ENCODE assay signal across 27 mouse cellular contexts in genomic region chr14:28051646-28052045, GRCm38 (mm10).
DNase-seq lines count a peak whose midpoint lies in the region; ATAC-seq and TF ChIP-seq lines count a peak whose summit lies in the region.
"Had no signal": no experiment of that assay in that cellular context is flagged by ENCODE, and none has a peak within 500 bp of the region (broad histone marks: within the 10 kb centered on the region; RNA-seq: fewer than 3 reads in every experiment).

No protein-coding gene starts in this region.

- no peak overlapping the region for H3K27ac ChIP-seq in kidney, adult 2 months (ENCODE audit: insufficient read depth, low read depth, low read length)
- H3K27ac ChIP-seq in kidney, embryonic 15.5 days, result no peak overlapping the region
- no peak overlapping the region for H3K27ac ChIP-seq in liver, adult 2 months (replicated peaks; ENCODE audit: insufficient read depth, low read depth, low read length)
- H3K27ac ChIP-seq: embryonic facial prominence, embryonic 10.5 days; embryonic facial prominence, embryonic 13.5 days; forebrain, embryonic 12.5 days; forebrain, embryonic 15.5 days; heart, embryonic 15.5 days; hindbrain, embryonic 10.5 days; hindbrain, embryonic 13.5 days had no signal

- no peaks in the 10 kb centered on the region for H3K36me3 ChIP-seq in kidney, adult 2 months (ENCODE audit: control insufficient read depth, insufficient read depth, low read length)
- no peaks in the 10 kb centered on the region for H3K36me3 ChIP-seq in kidney, embryonic 15.5 days
- H3K36me3 ChIP-seq in liver, adult 2 months (ENCODE audit: control insufficient read depth, insufficient read depth, low read length), result no peaks in the 10 kb centered on the region
- H3K36me3 ChIP-seq: embryonic facial prominence, embryonic 10.5 days; embryonic facial prominence, embryonic 13.5 days; forebrain, embryonic 12.5 days; heart, embryonic 12.5 days; heart, embryonic 15.5 days; hindbrain, embryonic 10.5 days had no signal

- H3K4me3 ChIP-seq in kidney, adult 2 months (ENCODE audit: insufficient read depth, low read depth, low read length), result no peak overlapping the region
- H3K4me3 ChIP-seq in kidney, embryonic 15.5 days (replicated peaks), result no peak overlapping the region
- H3K4me3 ChIP-seq in liver, adult 2 months (ENCODE audit: insufficient read depth, low read depth, low read length), result no peak overlapping the region
- H3K4me3 ChIP-seq: embryonic facial prominence, embryonic 10.5 days; embryonic facial prominence, embryonic 13.5 days; erythroblast, embryonic 14.5 days; forebrain, embryonic 12.5 days; forebrain, embryonic 15.5 days; heart, embryonic 12.5 days; heart, embryonic 15.5 days; hindbrain, embryonic 10.5 days; hindbrain, embryonic 13.5 days had no signal

- no peaks in the 10 kb centered on the region for H3K9me3 ChIP-seq in kidney, embryonic 15.5 days (replicated peaks)
- H3K9me3 ChIP-seq: embryonic facial prominence, embryonic 10.5 days; embryonic facial prominence, embryonic 13.5 days; forebrain, embryonic 12.5 days; forebrain, embryonic 15.5 days; heart, embryonic 12.5 days; heart, embryonic 15.5 days; hindbrain, embryonic 10.5 days; hindbrain, embryonic 13.5 days had no signal

- no peaks in the 10 kb centered on the region for H3K27me3 ChIP-seq in kidney, adult 2 months (replicated peaks; ENCODE audit: control insufficient read depth, insufficient read depth, low read length)
- no peaks in the 10 kb centered on the region for H3K27me3 ChIP-seq in kidney, embryonic 15.5 days
- H3K27me3 ChIP-seq in liver, adult 2 months (ENCODE audit: control insufficient read depth, insufficient read depth, low read length), result no peaks in the 10 kb centered on the region
- H3K27me3 ChIP-seq: embryonic facial prominence, embryonic 13.5 days; forebrain, embryonic 15.5 days; heart, embryonic 12.5 days; heart, embryonic 15.5 days; hindbrain, embryonic 13.5 days had no signal

- H3K79me2 ChIP-seq in liver, adult 2 months (ENCODE audit: control insufficient read depth, insufficient read depth, low read length), result no peaks in the 10 kb centered on the region

- ATAC-seq in kidney, embryonic 15.5 days (replicated peaks; ENCODE audit: low FRiP score), result no peak
- ATAC-seq: CD4-positive, CD25-positive, alpha-beta regulatory T cell, adult 4 months; forebrain, embryonic 15.5 days had no signal

- peak; percentile 52 for DNase-seq in kidney, adult 2 months
- DNase-seq in liver, adult 2 months (ENCODE audit: extremely low read depth, low read depth, low spot score), result peak; percentile 69
- DNase-seq in liver, result no peak
- peak; percentile 8 to 10 for DNase-seq in kidney, postnatal 36 days
- DNase-seq in thymus, postnatal 10 days (ENCODE audit: low spot score in 2 of 2), result no peak
- DNase-seq: adrenal gland, adult 2 months; adrenal gland, postnatal 14 days; cerebellum, adult 11-12 months; cerebellum, adult 8-10 months; cerebellum, postnatal 10 days; cerebellum, postnatal 36 days; embryo, embryonic 11 days; gastrocnemius, postnatal 25 days; heart, adult 18-20 months; heart, postnatal 10 days; heart, postnatal 36 days had no signal

- no peak for TF ChIP-seq POLR2A in kidney, adult 2 months (IDR thresholded peaks at IDR 0.05; ENCODE audit: low read depth, low read length)
- no peak for TF ChIP-seq POLR2A in liver, adult 2 months (IDR thresholded peaks at IDR 0.05; ENCODE audit: extremely low read depth, insufficient read depth, low read length)

- H3K9ac ChIP-seq in kidney, embryonic 15.5 days, result no peak overlapping the region
- H3K9ac ChIP-seq in liver, adult 2 months (ENCODE audit: low read depth, low read length), result no peak overlapping the region
- H3K9ac ChIP-seq: embryonic facial prominence, embryonic 13.5 days; forebrain, embryonic 12.5 days; forebrain, embryonic 15.5 days; heart, embryonic 12.5 days; heart, embryonic 15.5 days; hindbrain, embryonic 13.5 days had no signal

- TF ChIP-seq CTCF in kidney, adult 2 months (conservative IDR thresholded peaks at IDR 0.05; ENCODE audit: insufficient read depth, insufficient read length, low read depth, low read length), result no peak
- no peak for TF ChIP-seq CTCF in liver, adult 2 months (IDR thresholded peaks at IDR 0.05; ENCODE audit: low read depth, low read length)

- H3K4me1 ChIP-seq in kidney, adult 2 months (ENCODE audit: control insufficient read depth, insufficient read depth, low read length), result no peaks in the 10 kb centered on the region; the same call in 1 of the 2 replicates
- peaks cover 11% of the 10 kb centered on the region; the same call in 1 of the 2 replicates for H3K4me1 ChIP-seq in kidney, embryonic 15.5 days
- no peaks in the 10 kb centered on the region for H3K4me1 ChIP-seq in liver, adult 2 months (ENCODE audit: control insufficient read depth, insufficient read depth, low read length)
- H3K4me1 ChIP-seq: embryonic facial prominence, embryonic 10.5 days; forebrain, embryonic 12.5 days; forebrain, embryonic 15.5 days; hindbrain, embryonic 10.5 days had no signal

- H3K4me2 ChIP-seq in kidney, embryonic 15.5 days, result no peak overlapping the region
- H3K4me2 ChIP-seq: embryonic facial prominence, embryonic 13.5 days; forebrain, embryonic 12.5 days; forebrain, embryonic 15.5 days; heart, embryonic 12.5 days; heart, embryonic 15.5 days; hindbrain, embryonic 13.5 days had no signal

- 18% methylated on average over 5 of the region's 5 CpGs for WGBS in kidney, adult 2 months
- 30% methylated on average over 5 of the region's 5 CpGs for WGBS in kidney, embryonic 15.5 days
- WGBS in liver, adult 2 months, result 25% methylated on average over 5 of the region's 5 CpGs

Comparison
In these comparisons a context has a peak if more than half of its experiments do, and no peak if none do; other contexts are left out.
1. DNase-seq: peak in kidney, adult 2 months (single experiment), liver, adult 2 months (single experiment) and kidney, postnatal 36 days (2 of 2); none in liver (single experiment) and thymus, postnatal 10 days (0 of 2).